Mouse (Mus musculus) gastrocnemius, adult 2 months (tissue): Measurements from ENCODE around the gene Mta3. TPM values are rescaled to one million over a fixed set of nuclear protein-coding genes. Genes with fewer than 3 reads are reported as not detected.
A peak's percentile ranks its signal among the peaks of the same experiment; 100 is the strongest.
"Not testable (repeated sequence)": the region's sequence is repeated elsewhere in the genome, so short reads cannot be mapped to it uniquely, and the experiment has no call there.

Experiments
- DNase-seq: peaks from one replicate; pipeline ENCODE4 v3.0.0; 2022
- H3K27ac ChIP-seq: fragments of 200-600 bp; 2 replicates; pipeline ENCODE4 v1.8.1; 2022; ENCODE audit warnings: mild to moderate bottlenecking
- H3K4me3 ChIP-seq: fragments of 200-600 bp; 2 replicates; pipeline ENCODE4 v1.8.1; 2022; ENCODE audit warnings: mild to moderate bottlenecking, moderate library complexity
- CTCF ChIP-seq: fragments of 200-600 bp; IDR thresholded peaks from 2 replicates; pipeline ENCODE4 v1.8.1; 2022; ENCODE audit warnings: antibody characterized with exemption, mild to moderate bottlenecking, moderate library complexity
- intact Hi-C: fragments of 180-260 bp; cut with DNase I; formaldehyde crosslinking; loops from one replicate; pipeline ENCODE4 v1.15.1; 2025
- total RNA-seq, 2 experiments: library from RNA; stranded (reverse); gene quantifications; 2 replicates each; pipeline ENCODE4 v1.2.3; 2021

Gene Mta3
- total RNA-seq, 2 experiments from 2014 or later = 7.7 to 10.2 TPM

DNA sequence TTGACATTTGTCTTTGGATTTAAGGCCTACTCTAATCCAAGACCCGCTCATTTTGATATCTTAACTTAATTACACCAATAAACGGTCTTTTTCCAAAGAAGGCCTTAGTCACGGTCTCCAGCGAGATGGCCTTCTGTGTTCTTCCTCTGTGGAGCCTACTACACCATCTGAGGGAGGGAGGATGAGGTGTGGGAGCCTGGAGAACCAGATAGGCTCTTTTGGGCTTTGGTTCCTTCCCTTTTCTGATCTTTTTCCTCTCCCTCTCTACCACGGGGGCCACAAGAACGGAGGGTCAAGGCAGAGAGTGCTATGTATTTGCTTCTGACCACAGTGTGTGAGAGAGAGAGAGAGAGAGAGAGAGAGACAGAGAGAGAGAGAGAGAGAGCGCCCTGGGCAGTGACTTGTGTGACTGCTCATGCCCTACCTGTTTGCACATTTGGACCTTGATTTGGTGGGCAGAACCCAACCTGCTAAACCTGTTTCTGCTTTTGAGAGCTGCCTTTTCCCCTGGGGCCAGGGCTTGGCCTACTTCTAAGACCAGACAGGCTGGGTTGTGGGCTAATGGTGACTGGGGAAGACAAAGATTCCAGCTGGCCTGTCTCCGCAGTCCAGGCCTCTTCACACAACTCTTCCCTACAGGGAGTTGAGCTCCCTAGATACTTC lies 6.8 kb upstream of the Mta3 start:
- no peak for DNase-seq
- no peak for TF ChIP-seq CTCF
- Histone ChIP-seq H3K27ac (no peak overlapping the region), H3K4me3 (no peak overlapping the region)
- intact Hi-C loops = no loop called here

GRCm38 (mm10) chr17:83700125-83700524 lies 5.8 kb upstream of the Mta3 start:
- no peak for TF ChIP-seq CTCF
- no peak for DNase-seq
- Histone ChIP-seq H3K27ac (no peak overlapping the region), H3K4me3 (no peak overlapping the region)
- intact Hi-C loops = no loop called here

DNA sequence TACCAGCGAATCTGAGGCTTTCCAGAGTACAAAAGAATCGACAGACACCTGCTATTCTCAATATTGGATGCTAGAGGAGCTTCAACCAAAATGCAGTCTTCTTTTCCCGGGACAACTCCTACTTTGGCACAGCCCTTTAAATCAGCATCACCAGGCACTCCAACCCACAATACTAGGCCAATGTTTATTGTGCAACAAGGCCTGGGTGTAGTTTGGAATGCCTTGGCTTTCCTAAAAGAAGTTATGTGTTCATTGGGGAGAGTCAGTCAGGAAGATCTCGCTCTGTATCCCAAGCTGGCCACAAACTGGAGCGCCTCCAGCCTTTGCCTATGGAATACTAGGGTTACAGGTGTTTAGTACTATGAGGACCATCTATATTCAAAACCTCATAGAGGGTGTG lies 1.5 kb upstream of the Mta3 start:
- TF ChIP-seq CTCF = no peak
- Histone ChIP-seq H3K4me3 (no peak overlapping the region), H3K27ac (peak overlapping the region; percentile 94)
- intact Hi-C loops = no loop called here
- DNase-seq = peak; percentile 49

- TF ChIP-seq CTCF = no peak
- intact Hi-C loops = loop anchor here (5.0 kb wide), 1 partner anchor 47 kb away; no protein-coding TSS in a partner anchor
- Histone ChIP-seq H3K27ac (peak overlapping the region; percentile 94), H3K4me3 (peak overlapping the region; percentile 97)
- DNase-seq = no peak
These were observed 429 bp upstream of the Mta3 start for GRCm38 (mm10) chr17:83705352-83706115.

DNA sequence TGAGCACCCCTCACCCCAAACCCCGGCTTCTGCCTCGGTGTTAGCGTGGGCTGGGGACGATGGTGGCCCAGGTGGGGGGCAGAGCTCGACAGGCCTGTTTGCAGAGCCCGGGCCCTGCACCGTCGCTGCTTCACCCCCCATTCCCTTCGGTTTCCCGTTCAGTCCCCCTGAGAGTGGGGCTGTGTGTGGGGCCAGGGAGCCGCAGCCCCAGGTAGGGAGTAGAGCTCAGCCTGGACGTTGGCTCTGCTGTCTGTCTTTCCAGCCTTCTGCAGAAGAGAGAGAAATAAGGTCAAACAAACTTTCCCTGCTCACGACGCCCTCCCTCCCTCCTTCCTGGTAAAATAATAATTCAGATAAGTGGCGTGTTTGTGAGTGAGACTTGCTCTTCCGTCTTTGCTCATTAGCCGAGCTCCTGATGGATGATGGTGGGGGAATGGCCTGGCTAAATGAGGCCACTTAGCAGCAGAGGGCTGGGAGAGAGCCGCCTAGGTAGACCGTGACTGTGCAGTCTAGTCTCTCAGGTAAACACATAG lies 697 bp downstream of the Mta3 start:
- DNase-seq = peak; percentile 35
- no peak for TF ChIP-seq CTCF
- peak overlapping the region; percentile 94 for H3K27ac ChIP-seq
- intact Hi-C loops = loop anchor here (5.0 kb wide), 1 partner anchor 46 kb away; no protein-coding TSS in a partner anchor
- peak overlapping the region; percentile 97 for H3K4me3 ChIP-seq

DNA sequence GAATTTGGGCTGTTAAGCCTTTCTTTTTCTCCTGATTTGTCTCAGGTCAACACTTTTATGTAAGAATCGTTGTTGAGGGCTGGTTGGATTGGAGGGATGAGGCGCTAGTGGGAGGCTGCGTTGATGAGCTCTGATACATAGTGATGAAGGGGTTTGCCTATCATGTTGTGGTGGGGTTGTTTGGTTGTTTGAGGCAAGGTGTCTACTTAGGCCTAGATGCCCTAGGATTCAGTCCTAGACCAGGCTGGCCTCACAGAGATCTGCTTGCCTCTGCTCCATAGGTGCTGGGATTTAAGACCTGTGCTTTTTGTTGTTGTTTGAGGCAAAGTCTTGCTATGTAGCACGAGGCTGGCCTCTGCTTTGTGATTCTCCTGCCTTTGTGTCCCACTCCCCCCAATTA lies 1.4 kb downstream of the Mta3 start:
- DNase-seq = no peak
- Histone ChIP-seq H3K4me3 (peak overlapping the region; percentile 97; the same call in 1 of the 2 replicates), H3K27ac (peak overlapping the region; percentile 94; the same call in 1 of the 2 replicates)
- no peak for TF ChIP-seq CTCF
- intact Hi-C loops = loop anchor here (5.0 kb wide), 1 partner anchor 45 kb away; no protein-coding TSS in a partner anchor

- intact Hi-C loops = loop anchor here (5.0 kb wide), 1 partner anchor 44 kb away; no protein-coding TSS in a partner anchor
- H3K27ac ChIP-seq = no peak overlapping the region
- no peak overlapping the region for H3K4me3 ChIP-seq
- DNase-seq = no peak
- no peak for TF ChIP-seq CTCF
These were observed 1.9 kb downstream of the Mta3 start for GRCm38 (mm10) chr17:83707846-83708245.

DNA sequence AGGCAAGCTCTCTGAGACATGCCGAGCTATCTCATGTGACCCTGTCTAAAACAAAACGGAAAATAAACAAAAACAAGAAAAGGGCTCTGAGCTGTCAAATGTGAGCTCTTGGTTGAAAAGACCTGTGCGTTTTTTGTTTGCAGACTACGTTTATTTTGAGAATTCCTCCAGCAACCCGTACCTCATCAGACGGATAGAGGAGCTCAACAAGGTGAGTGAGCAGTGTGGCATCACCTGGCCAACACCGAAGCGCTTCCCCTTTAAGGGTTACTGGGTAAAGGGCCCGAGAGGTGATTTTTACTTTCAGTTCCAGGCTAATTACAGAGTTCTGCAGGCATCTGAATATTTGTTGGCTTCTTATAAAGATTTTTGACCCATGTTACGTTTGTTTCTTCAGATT lies 2.3 kb downstream of the Mta3 start:
- H3K4me3 ChIP-seq = no peak overlapping the region
- no peak overlapping the region for H3K27ac ChIP-seq
- intact Hi-C loops = loop anchor here (5.0 kb wide), 1 partner anchor 44 kb away; no protein-coding TSS in a partner anchor
- TF ChIP-seq CTCF = no peak
- no peak for DNase-seq

- no peak overlapping the region for H3K4me3 ChIP-seq
- TF ChIP-seq CTCF = no peak
- intact Hi-C loops = loop anchor here (5.0 kb wide), 1 partner anchor 43 kb away; no protein-coding TSS in a partner anchor
- no peak overlapping the region for H3K27ac ChIP-seq
- no peak for DNase-seq
These were observed 2.9 kb downstream of the Mta3 start for GRCm38 (mm10) chr17:83708891-83709290.

DNA sequence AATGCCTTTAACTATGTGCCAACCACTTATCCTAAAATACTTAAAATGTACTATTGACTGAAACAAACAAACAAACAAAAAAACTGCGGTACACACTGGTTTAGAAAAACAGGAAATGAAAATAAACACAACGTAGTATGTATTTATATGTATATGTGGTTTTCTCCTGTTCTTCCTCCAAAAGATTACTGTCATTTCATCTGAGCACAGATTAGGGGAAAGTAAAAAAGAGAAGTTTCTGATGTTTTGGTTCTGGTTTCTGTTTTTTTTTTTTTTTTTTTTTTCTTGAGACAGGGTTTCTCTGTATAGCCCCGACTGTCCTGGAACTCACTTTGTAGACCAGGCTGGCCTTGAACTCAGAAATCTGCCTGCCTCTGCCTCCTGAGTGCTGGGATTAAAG lies 3.6 kb downstream of the Mta3 start:
- not testable (repeated sequence) for DNase-seq, H3K4me3 ChIP-seq, H3K27ac ChIP-seq
- intact Hi-C loops = loop anchor here (5.0 kb wide), 1 partner anchor 43 kb away; no protein-coding TSS in a partner anchor

DNA sequence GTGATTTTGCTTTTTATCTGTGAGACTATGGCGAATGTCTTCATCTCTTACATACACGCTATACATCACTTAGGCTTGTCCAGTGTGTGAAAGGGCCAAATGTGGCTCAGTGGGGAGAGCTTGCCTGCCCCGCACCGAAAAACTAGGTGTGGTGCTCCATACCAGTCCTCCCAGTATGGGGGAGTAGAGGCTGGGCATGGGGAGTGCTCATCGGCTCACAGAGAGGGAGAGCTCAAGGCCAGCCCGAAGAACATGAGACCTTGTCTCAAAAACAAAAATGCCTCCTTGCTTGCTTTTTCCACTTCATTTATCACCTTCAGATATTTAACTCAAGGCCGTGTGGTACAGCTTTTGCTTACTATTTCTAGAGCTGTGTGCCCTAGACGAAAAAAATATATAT lies 4.7 kb downstream of the Mta3 start:
- intact Hi-C loops = no loop called here
- no peak overlapping the region for H3K4me3 ChIP-seq
- DNase-seq = no peak
- TF ChIP-seq CTCF = no peak
- H3K27ac ChIP-seq = no peak overlapping the region

DNA sequence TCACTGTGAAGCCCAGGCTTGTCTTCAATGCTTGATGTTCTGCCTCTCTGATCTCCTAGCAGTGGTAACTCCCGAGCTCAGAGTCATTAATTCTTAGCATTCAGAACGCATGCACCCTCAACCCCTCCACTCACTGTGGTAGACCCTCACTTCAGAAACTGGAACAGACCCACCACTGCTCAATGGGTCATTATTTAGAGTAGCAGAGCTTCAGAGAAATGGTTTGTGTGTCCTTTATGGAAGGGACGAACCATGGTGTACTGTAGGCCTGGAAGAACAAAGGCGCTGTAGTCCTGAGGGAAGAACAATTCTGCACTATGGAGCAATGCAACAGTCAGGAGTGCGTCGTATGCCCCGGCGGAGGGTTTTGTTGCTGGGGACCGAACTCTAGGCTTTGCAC lies 6.4 kb downstream of the Mta3 start:
- no peak overlapping the region for H3K27ac ChIP-seq
- TF ChIP-seq CTCF = no peak
- DNase-seq = no peak
- H3K4me3 ChIP-seq = no peak overlapping the region
- intact Hi-C loops = no loop called here

GRCm38 (mm10) chr17:83720449-83720848 lies 14.5 kb downstream of the Mta3 start:
- Histone ChIP-seq H3K27ac (no peak overlapping the region), H3K4me3 (no peak overlapping the region)
- no peak for DNase-seq
- intact Hi-C loops = no loop called here
- TF ChIP-seq CTCF = no peak
